Mouse (Mus musculus): Measurements from ENCODE around the gene Klhdc8a.
"Not testable (repeated sequence)": the region's sequence is repeated elsewhere in the genome, so short reads cannot be mapped to it uniquely, and the experiment has no call there.

Klhdc8a gene

DNA sequence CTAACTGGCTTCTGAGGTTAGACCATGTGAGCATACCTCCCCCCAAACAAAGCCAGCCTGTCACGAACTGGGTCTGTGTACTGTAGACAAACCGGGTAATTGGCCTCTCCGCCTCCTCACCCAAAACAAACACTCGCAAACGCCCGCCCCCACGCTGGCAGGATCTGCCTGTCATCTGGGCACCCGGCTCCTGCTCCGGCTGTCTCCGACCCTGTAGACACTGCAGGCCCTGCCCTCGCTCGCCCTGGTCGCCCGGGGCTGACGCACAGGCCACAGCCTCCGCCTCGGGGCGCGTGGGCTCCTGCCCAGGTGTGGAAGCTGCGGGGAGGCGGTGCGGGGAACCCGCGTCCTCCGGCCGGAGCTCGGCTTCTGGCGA lies at the start of gene Klhdc8a:
TSS of gene Klhdc8a (plus strand) at position 202 of the 376 bp plus-strand sequence.
- no peak for DNase-seq (ENCODE audit: low read depth, low spot score)

DNA sequence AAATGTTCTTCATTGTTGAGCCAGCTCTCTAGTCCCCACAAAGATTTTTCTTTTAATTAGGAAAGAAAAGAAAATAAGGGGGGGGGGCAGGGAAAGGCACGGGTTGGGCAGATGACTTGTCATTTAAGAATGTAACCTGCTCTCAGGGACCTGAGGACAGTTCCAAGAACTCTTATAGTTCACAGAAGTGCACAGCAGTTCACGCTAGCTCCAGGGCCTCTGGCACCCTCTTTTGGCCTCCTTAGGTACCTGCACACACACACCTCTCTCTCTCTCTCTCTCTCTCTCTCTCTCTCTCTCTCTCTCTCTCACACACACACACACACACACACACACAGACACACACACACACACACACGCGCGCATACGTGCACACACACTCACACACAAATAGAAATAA lies 44.0 kb upstream of the Klhdc8a start:
- no peak for DNase-seq (ENCODE audit: low read depth, low spot score)

DNA sequence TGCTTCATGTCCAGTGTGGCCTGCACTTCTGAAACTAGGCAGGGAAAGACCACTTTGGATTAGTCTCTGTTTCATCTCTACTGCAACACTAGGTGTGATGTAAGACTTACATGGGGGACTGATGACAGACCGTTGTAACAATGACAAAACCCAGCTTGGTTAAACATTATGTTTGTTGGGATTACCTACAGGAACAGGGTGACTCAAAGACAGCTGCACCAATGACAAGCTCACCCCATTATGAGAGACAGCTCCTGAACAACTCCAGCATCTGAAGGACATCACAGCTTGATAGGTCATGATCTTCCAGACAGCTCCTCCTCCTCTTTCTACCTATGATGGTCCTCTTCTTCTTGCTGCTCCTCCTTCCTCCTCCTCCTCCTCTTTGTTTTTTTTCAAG lies 38.1 kb upstream of the Klhdc8a start:
- DNase-seq (ENCODE audit: low read depth, low spot score): no peak

DNA sequence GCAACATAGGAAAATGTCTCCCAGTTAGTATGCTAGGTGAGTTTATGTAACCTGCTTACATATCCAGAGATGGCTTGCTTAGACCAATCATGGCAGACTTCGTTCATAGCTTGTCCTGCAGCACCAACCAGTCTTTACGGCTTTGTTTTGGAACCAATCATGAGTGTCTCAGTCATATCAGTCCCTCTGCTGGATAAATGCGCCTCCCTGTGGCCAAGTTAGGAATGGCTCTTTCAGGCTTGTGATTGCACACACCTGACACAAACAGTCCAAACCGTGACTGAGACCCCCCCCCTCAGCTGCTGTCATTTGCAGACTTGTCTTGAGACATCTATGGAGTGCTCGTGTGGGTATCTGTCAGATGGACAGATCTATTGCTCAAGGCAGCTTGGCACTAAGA lies 37.4 kb upstream of the Klhdc8a start:
- no peak for DNase-seq (ENCODE audit: low read depth, low spot score)

DNA sequence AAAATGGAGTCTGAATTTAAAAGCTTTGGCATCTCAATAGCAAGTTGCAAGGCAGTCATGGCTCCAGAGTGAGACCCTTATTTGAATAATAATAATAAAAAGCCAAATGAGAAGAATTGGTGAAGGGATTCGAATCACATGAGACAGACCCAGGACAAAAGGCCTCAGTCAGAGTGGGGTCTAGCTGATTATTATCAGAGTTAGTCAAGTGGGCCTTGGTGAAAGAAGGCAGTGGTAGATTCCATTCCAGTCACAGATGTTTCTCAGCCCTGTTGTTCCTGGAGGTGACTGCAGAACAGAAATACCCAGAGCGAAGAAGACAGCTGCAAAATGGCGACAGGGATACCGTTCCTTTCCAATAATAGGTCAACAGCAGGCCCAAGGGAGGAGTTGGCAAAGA lies 34.8 kb upstream of the Klhdc8a start:
- DNase-seq (ENCODE audit: low read depth, low spot score): no peak

DNA sequence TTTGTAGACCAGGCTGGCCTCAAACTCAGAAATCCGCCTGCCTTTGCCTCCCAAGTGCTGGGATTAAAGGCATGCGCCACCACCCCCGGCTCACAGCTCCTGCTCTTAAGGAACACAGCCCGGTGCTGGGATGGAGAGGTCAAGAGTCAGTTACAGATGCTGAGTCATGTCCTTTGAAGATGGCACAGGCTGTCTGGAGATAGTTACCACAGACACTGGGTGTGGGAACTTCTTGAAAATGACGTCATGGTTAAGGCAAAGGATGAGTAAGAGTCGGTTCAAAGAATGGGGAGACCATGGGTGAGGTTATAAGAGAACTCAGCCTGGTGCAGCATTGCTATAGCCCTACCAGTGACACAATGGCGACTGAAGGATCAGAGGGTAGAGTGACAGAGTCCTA lies 33.8 kb upstream of the Klhdc8a start:
- DNase-seq (ENCODE audit: low read depth, low spot score): no peak

DNA sequence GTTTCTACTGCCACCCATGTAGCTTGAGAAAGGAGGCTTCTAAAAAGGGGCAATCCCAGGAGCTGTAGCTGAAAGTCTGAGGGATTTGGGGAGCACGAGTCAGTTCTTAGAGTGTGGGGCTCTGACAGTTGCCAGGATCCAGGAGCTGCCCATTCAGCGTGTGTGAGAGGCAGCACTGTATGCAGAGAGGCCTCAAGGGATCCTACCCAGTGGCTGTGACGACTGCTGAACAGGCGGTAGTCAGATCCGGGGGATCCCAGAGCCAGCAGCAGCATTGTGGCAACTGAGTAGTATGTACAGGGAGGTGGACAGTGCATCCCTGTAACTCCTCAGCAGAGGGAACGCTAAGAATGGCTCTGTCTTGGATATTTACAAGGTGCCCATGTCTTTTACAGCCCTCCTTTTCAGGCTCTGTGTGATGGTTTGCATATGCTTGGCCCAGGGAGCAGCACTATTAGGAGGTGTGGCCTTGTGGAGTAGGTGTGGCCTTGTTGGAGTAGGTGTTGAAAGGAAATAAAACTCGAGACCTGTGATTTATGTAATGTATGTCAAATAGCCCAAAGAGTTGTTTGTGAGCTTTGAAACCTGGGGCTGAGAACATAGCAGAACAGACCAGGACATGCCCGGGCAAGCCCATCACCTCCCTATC lies 33.1 kb upstream of the Klhdc8a start:
- no peak for DNase-seq (ENCODE audit: low read depth, low spot score)

DNA sequence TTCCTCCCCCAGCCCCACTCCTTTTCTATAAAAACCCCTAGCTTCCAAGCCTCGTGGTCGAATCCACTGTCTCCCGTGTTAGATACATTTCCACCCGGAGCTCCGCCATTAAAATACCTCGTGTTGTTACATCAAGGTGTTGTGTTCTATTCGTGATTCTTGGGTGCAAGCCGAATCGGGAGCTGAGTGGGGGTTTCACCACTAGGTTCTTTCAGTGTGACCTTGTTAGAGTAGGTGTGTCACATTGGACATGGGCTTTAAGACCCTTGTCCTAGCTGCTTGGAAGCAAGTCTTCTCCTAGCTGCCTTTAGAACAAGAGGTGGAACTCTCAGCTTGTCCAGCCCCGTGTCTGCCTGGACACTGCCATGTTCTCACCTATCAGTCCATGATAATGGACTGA lies 32.5 kb upstream of the Klhdc8a start:
- no peak for DNase-seq (ENCODE audit: low read depth, low spot score)

DNA sequence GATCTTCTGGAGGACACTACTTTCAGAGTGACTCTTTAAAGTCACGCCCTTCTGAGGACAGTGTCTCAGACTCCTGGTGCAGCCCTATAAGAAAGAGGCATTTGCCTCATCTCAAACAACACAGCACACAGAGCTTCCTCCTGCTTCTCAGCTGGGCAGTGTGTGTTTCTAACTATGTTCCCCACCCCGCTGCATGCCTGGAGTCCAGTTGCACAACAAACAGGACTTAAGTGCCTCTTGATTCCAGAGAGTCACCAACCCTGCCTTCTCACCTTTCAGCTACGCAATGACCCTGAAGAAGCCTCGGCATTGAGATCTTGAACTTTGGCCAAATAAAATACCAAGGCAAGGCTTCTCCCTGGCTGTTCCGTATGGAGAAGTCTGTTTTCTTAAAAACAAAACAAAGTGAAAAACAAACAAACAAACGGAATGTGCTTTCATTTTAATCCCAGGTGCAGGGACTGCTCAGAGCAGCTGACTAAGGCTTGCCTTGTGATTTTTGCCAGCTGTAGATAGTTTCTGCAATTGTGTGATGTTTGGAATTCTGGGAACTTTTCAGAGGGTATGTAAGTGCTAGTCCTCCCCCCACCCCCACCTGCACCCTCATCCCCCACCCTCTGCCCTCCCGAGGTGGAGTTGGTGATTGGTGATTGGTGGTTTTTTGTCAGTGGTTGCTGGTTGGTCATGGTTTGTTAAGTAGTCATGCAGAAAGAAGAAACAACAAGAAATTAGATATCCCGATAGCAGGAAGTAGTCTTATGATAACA lies 31.5 kb upstream of the Klhdc8a start:
- no peak for DNase-seq (ENCODE audit: low read depth, low spot score)

DNA sequence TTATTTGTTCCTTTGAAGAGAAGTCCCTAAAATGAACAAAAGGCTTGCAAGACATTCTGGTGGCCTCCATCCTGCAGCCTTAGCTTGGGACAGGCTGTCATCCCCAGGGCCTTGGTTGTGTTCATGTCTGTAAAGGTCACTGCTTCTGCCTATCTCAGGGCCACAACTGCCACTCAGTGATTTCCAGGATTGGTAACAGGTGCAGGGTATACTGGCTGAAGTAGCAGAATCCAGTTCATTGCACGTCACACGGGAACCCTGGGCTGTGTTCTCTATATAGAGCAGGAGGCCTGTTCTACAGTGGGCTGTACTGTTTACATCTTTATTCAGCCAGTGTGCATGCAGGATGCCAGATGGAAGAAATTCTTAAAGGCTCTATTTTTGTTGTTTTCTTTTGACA lies 30.5 kb upstream of the Klhdc8a start:
- DNase-seq (ENCODE audit: low read depth, low spot score): no peak

DNA sequence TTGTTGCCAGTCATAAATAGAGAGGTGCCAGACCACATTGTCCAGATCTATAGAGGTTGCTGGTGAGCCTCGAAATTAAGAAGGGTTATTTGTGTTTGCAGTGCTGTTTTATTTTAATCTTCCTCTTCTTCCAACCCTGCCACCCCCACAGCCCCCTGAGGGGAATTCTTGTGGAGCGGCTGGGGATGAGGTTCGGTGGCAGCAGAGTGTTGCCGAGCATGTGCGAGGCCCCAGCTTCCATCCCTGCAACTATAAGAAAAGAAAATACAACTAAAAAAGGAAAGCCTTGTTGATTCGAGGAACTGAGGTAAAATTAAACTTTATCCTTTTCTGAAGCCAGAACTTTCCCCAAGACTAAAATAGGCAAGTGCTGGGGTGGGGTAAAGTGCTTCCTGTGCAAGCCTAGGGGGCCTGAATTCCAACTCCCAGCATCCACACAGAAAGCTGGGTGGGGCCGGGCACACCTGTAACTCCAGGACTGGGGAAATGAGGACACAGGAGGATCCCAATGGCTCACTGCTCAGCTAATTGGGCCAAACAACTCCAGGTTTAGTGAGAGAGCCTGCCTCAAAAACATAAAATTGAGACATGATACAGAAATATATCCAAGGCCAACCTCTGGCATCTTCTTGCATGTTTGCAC lies 29.9 kb upstream of the Klhdc8a start:
- no peak for DNase-seq (ENCODE audit: low read depth, low spot score)

DNA sequence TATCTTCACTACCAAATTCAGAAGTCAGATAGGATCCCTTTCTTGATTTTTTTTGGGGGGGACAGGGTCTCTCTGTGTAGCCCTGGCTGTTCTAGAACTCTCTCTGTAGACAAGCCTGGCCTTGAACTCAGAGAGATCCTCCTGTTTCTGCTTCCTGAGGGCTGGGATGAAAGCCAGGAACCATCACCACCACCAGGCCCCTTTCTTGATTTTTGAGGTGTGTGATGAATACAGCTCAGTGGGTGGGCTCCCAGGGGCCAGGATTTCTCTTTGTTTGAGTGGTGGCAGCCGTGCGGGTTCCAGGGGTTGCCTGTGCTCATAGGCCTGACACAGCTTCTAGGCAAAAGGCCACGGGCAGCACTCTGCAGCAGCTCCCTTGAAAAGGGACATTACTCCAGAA lies 27.2 kb upstream of the Klhdc8a start:
- DNase-seq (ENCODE audit: low read depth, low spot score): no peak

DNA sequence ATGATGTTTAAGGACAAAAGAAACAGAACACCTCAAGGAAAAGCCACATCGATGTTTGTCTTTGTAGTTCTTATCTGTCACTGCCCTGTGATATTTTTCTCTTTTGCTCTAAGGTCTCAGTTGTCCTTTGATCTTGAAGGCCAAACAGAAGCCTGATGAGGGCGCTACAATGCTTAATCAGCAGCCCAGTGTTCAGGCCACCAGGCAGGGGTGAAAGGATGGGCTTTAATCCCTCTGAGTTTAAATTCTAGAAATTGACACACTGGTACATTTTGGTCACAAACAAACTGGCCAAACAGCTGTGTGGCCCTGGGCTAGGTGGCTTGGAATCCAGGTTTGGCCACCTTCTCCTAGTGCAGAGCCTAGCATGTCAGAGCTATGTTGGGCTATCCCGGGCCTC lies 21.7 kb upstream of the Klhdc8a start:
- no peak for DNase-seq (ENCODE audit: low read depth, low spot score)

DNA sequence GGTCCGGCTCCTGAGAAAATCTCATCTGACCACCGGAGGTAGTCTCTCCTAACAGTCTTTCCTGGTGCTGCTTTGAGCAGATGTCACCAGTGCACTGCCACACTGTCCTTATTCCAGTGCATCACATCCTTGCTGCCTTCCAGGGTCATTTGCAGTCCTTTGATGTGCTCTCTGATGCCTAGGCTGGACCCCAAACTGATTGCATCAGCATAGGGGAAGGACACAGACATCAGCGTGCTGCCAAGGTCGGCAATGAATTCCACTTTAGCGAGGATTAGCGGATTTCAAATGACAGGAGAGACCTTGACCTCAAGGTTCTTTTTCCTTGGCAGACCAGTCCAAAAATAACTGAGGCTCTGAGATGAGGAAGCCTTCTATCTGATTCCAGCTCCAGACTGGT lies 21.3 kb upstream of the Klhdc8a start:
- DNase-seq (ENCODE audit: low read depth, low spot score): no peak

DNA sequence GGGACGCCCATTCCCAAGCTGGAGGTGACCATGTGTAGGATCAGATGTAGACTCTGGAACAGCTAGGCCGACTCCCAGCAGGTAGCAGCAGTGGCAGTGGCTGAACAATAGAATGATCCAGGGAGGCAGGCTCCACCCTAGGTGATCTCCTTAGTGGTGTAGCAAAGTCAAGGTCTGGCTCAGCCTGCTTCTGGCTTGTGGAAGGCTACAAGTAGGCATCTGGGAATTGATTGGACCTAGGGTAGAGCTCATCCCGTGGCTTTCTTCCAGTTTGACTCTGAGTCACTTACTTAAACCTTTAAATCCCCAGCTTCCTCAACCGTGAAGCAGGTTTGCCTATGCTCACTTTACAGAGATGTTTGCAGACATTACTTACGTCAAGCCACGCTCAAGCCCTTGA lies 17.8 kb upstream of the Klhdc8a start:
- DNase-seq (ENCODE audit: low read depth, low spot score): not testable (repeated sequence)

DNA sequence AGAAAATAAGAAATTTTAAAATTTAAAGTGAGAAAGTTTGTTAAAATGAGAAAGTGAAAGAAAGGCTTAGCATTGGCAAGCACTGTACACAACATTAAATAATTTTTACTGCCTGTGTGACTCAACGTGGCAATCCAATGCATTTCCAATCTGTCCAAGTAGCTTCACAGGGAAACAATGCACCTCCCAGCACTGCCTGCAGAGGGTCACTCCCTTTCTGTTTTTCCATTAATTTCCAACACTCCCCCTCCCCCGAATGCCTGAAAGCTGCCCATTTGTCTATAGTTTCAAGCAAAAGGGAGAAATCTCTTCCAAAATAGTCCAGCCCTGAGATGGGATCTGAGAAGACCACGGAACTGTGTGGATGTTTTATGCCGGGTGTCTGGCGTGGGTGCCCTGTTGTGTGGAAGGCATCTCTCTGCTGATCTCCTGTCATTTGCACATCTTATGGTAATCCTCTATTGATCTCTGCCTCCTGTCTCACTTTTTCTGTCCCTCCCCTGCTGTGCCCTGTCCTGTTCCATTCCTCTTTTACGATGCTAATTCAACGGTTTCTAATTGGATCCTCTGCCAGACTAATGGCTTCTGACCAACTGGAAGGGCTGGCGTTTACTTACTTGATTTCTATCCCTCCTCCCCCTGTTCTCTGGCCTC lies 16.8 kb upstream of the Klhdc8a start:
- DNase-seq (ENCODE audit: low read depth, low spot score): no peak

DNA sequence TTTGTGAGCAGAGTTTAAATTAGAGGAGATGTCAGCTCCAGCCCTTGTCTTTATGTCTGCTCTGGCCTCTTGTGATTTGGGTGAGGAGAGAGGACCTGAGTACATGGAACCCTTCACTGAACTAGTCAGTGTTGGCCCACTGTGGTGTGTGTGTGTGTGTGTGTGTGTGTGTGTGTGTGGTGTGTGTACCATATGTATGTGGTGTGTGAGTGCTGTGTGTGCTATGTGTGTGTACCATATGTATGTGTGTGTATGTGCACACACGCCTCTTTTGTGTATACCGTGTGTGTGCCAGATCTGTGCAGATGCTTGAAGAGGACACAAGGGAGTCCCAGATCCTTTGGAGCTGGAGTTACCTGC lies 16.3 kb upstream of the Klhdc8a start:
- no peak for DNase-seq (ENCODE audit: low read depth, low spot score)

DNA sequence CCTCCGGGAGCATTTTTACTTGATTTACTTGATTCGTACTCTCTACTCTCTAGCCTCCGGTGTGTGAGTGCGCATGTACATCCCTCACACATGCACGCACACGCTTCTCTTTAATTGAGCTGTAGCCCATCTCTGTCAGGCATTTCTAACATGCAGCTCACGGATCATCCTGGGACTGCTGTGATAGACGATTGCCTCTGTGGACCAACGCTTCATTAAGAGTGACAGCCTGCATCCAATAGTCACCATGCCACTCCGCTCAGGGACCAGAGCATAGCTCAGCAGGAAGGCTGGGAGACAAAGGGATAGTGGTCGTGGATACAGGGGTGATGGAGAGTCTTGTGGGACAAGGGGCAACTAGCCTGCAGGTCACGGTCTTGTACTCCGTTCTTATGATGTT lies 15.4 kb upstream of the Klhdc8a start:
- no peak for DNase-seq (ENCODE audit: low read depth, low spot score)

DNA sequence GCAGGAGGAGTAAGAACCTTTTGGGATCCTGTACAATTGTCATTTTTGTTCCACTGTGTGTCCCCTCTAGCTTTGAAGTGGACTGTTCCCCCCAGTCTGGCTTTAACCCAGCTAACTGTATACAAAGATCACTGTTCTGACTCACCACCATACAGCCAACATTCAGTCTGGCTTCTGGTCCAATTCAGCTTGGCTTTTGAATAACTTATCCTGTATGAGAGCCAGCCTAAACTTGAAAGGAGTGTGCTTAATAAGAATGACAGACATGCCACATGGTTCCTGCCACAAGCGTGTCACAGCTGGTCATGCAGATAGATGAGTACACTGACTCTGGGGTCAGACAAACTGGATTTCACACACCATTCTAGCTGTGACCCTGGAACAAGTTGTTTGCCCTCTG lies 11.7 kb upstream of the Klhdc8a start:
- no peak for DNase-seq (ENCODE audit: low read depth, low spot score)

DNA sequence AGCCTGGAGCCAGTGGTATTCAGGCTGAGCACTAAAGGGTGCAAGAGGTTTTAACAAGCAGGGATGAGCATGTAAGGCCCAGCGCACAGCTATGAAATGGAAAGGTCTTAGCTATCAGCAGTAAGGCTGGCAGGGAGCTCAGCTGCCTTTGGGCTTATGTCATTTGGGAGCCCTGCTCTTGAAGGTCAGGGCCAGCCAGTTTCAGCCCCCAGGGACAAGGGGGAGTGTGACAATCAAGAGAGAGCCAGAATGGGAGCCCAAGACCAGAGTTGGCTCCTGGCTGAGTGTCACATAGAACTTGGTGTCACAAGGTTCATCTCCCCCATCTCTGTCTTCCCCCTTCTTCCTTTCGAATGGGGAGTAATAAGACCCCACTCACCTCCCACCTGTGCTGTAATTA lies 11.0 kb upstream of the Klhdc8a start:
- no peak for DNase-seq (ENCODE audit: low read depth, low spot score)

DNA sequence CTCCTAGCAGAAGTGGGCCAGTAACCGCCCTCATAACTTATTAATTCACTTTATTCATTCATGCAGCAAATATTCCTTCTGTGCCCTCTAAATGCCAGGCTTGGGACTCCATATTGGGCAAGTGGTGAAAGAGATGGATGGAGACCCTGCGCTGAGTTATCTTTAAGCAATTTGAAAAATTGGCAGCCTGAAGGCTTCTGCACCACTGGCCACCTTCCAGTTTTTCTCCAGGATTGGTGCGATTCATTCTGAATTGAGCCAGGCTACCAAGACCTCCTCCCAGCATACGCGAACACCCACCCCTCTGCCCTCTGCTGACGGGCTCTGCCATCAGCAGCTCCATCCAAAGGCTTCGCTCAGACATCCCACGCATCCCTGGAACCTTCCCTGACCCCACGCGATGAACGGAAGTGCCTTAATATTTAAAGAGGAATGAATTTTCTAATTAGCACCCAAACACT lies 10.4 kb upstream of the Klhdc8a start:
- DNase-seq (ENCODE audit: low read depth, low spot score): no peak

DNA sequence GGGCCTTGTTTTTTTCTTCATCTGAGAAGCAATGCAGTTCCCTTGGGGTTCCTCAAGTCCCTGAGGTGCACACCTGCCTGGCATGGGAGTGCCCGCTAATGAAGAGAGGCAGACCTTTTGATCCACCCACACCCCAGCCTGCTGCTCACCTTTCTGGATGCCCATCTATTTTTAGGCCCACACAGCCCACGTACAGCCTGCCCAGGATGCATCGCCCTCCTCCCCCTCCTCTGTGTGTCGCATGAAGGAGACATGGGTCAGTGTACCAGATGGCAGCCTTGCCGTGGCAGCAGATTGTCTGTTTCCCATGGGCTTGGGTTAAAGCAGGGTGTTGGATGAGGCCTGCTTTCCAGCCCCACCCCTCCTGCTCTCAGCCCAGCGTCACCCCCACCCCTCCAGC lies 8.5 kb upstream of the Klhdc8a start:
- DNase-seq (ENCODE audit: low read depth, low spot score): no peak

Data from brain, embryonic 18.5 days (tissue).